Mouse (Mus musculus) mature B cell (primary cell): ENCODE results near the gene Ccdc9b.

Experiments
- in situ Hi-C: fragments of 300-500 bp; cut with MboI; formaldehyde crosslinking; loops from 2 replicates; pipeline ENCODE4 v1.14.3; 2019

Gene Ccdc9b

GRCm38 (mm10) chr2:118713631-118714030 lies 48.8 kb downstream of the Ccdc9b start:
- in situ Hi-C loops = no loop called here

- in situ Hi-C loops = no loop called here
Measured at GRCm38 (mm10) chr2:118711038-118711494, 51.4 kb downstream of the Ccdc9b start.

- in situ Hi-C loops = no loop called here
Measured at GRCm38 (mm10) chr2:118709655-118710221, 52.7 kb downstream of the Ccdc9b start.

- in situ Hi-C loops = no loop called here
Measured at GRCm38 (mm10) chr2:118708472-118708871, 54.0 kb downstream of the Ccdc9b start.

GRCm38 (mm10) chr2:118706436-118706835 lies 56.0 kb downstream of the Ccdc9b start:
- in situ Hi-C loops = no loop called here
